Mouse (Mus musculus) C2C12 (cell line): ENCODE results near the gene Osbpl2.

ENCODE experiments used
- CEBPB ChIP-seq: IDR thresholded peaks from one replicate; pipeline ENCODE4 v1.6.1; 2011; ENCODE audit warnings: low read depth, mild to moderate bottlenecking, control low read depth, moderate library complexity
- CTCF ChIP-seq: IDR thresholded peaks from one replicate; pipeline ENCODE4 v1.5.1; 2011; ENCODE audit not compliant: control insufficient read depth, insufficient read depth, insufficient read length
- FOSL1 ChIP-seq: IDR thresholded peaks from one replicate; pipeline ENCODE4 v1.8.0; 2011; ENCODE audit warnings: mild to moderate bottlenecking, low read length; ENCODE audit not compliant: poor library complexity, insufficient read depth, severe bottlenecking
- MAX ChIP-seq: IDR thresholded peaks from one replicate; pipeline ENCODE4 v1.6.1; 2011; ENCODE audit warnings: mild to moderate bottlenecking, control low read depth
- MYOD1 ChIP-seq: IDR thresholded peaks from one replicate; pipeline ENCODE4 v1.6.1; 2011; ENCODE audit warnings: low read depth; ENCODE audit not compliant: control insufficient read depth, insufficient read length
- MYOG ChIP-seq: IDR thresholded peaks from one replicate; pipeline ENCODE4 v1.6.1; 2011; ENCODE audit not compliant: control insufficient read depth, insufficient read length; ENCODE audit errors: extremely low read depth
- USF1 ChIP-seq: IDR thresholded peaks from one replicate; pipeline ENCODE4 v1.6.1; 2011; ENCODE audit warnings: low read depth, mild to moderate bottlenecking, control low read depth, moderate library complexity

- TF ChIP-seq CTCF (no peak), MAX (no peak), MYOG (no peak), MYOD1 (no peak), CEBPB (no peak), FOSL1 (no peak), USF1 (no peak)
These were observed 38.4 kb upstream of the Osbpl2 start for GRCm38 (mm10) chr2:180080680-180081079.
